Mouse (Mus musculus) urinary bladder, adult 2 months (tissue): ENCODE data around the gene Mfsd4b2. TPM values are rescaled to one million over a fixed set of nuclear protein-coding genes. Genes with fewer than 3 reads are reported as not detected.
"Not testable (repeated sequence)": the region's sequence is repeated elsewhere in the genome, so short reads cannot be mapped to it uniquely, and the experiment has no call there.

Experiments used
- DNase-seq: peaks from one replicate; pipeline ENCODE4 v3.0.0; 2022; ENCODE audit warnings: low spot score
- polyA plus RNA-seq: library from polyadenylated mRNA; depleted of rRNA; stranded (reverse); fragments of >200 nt; gene quantifications from 2 replicates; pipeline ENCODE4 v1.2.3, GENCODE M21; 2012; rRNA removed

Gene Mfsd4b2
- 0.03 and 0.04 TPM in 2 replicates for polyA plus RNA-seq

- no peak for DNase-seq
Measured at GRCm38 (mm10) chr10:39926616-39927139, at the start of gene Mfsd4b2. Gene Mfsd4b2, minus strand, starts transcription at chr10:39926923.

- DNase-seq = no peak
Measured at GRCm38 (mm10) chr10:39975771-39976170, 49.0 kb upstream of the Mfsd4b2 start.

GRCm38 (mm10) chr10:39974982-39975381 is 48.3 kb upstream of the Mfsd4b2 start:
- no peak for DNase-seq

- DNase-seq = no peak
Measured at GRCm38 (mm10) chr10:39967512-39967911, 40.8 kb upstream of the Mfsd4b2 start.

- no peak for DNase-seq
Measured at GRCm38 (mm10) chr10:39961906-39962305, 35.2 kb upstream of the Mfsd4b2 start.

GRCm38 (mm10) chr10:39960441-39960822 is 33.7 kb upstream of the Mfsd4b2 start:
- DNase-seq = no peak

- peak; percentile 71 for DNase-seq
Measured at GRCm38 (mm10) chr10:39959761-39960440, 33.2 kb upstream of the Mfsd4b2 start, which contains the start of gene Mfsd4b3. Gene Mfsd4b3, minus strand, starts transcription at chr10:39960153.

GRCm38 (mm10) chr10:39958266-39958665 is 31.5 kb upstream of the Mfsd4b2 start:
- no peak for DNase-seq

- DNase-seq = no peak
Measured at GRCm38 (mm10) chr10:39956340-39956878, 29.7 kb upstream of the Mfsd4b2 start.

- DNase-seq = no peak
Measured at GRCm38 (mm10) chr10:39955163-39955562, 28.4 kb upstream of the Mfsd4b2 start.

- DNase-seq = no peak
Measured at GRCm38 (mm10) chr10:39949377-39949954, 22.7 kb upstream of the Mfsd4b2 start.

- not testable (repeated sequence) for DNase-seq
Measured at GRCm38 (mm10) chr10:39947195-39947594, 20.5 kb upstream of the Mfsd4b2 start.

GRCm38 (mm10) chr10:39936553-39936952 is 9.8 kb upstream of the Mfsd4b2 start:
- DNase-seq = no peak

GRCm38 (mm10) chr10:39924556-39924955 is 2.2 kb downstream of the Mfsd4b2 start:
- DNase-seq = not testable (repeated sequence)

GRCm38 (mm10) chr10:39912616-39913015 is 14.1 kb downstream of the Mfsd4b2 start:
- no peak for DNase-seq

- DNase-seq = no peak
Measured at GRCm38 (mm10) chr10:39908768-39909441, 17.8 kb downstream of the Mfsd4b2 start.

- no peak for DNase-seq
Measured at GRCm38 (mm10) chr10:39906799-39907658, 19.7 kb downstream of the Mfsd4b2 start.

- no peak for DNase-seq
Measured at GRCm38 (mm10) chr10:39904191-39904590, 22.5 kb downstream of the Mfsd4b2 start.

GRCm38 (mm10) chr10:39898874-39899371 is 27.8 kb downstream of the Mfsd4b2 start, which contains the start of gene Mfsd4b4:
Gene Mfsd4b4, minus strand, starts transcription at chr10:39899238.
- peak; percentile 73 for DNase-seq

- DNase-seq = no peak
Measured at GRCm38 (mm10) chr10:39896503-39896902, 30.2 kb downstream of the Mfsd4b2 start.
